Mouse (Mus musculus) embryonic facial prominence, embryonic 15.5 days (tissue): ENCODE results near the gene Rasd2. TPM values are rescaled to one million over a fixed set of nuclear protein-coding genes. Genes with fewer than 3 reads are reported as not detected.

Source experiments
- ATAC-seq: fragments of 200-750 bp; cut with Nextera tagmentation; 2 replicates; pipeline ENCODE4 v1.8.0; 2017; ENCODE audit warnings: low read depth, moderate TSS enrichment; ENCODE audit not compliant: insufficient number of reproducible peaks, low FRiP score, low TSS enrichment
- H3K27ac ChIP-seq: fragments of 300-500 bp; sonication (generic); replicated peaks from 2 replicates; pipeline ENCODE4 v1.5.1; 2015; ENCODE audit warnings: mild to moderate bottlenecking, inconsistent platforms
- H3K27me3 ChIP-seq: fragments of 300-500 bp; sonication (generic); 2 replicates; pipeline ENCODE4 v1.6.1; 2015; ENCODE audit warnings: inconsistent platforms
- H3K36me3 ChIP-seq: fragments of 300-500 bp; sonication (generic); 2 replicates; pipeline ENCODE4 v1.6.1; 2015; ENCODE audit warnings: mild to moderate bottlenecking, inconsistent platforms
- H3K4me1 ChIP-seq: fragments of 300-500 bp; sonication (generic); 2 replicates; pipeline ENCODE4 v1.6.1; 2015; ENCODE audit warnings: inconsistent platforms
- H3K4me2 ChIP-seq: fragments of 300-500 bp; sonication (generic); replicated peaks from 2 replicates; pipeline ENCODE4 v1.6.1; 2015; ENCODE audit warnings: mild to moderate bottlenecking, inconsistent platforms
- H3K4me3 ChIP-seq: fragments of 300-500 bp; sonication (generic); replicated peaks from 2 replicates; pipeline ENCODE4 v1.5.1; 2015; ENCODE audit warnings: mild to moderate bottlenecking, inconsistent platforms
- H3K9ac ChIP-seq: fragments of 300-500 bp; sonication (generic); 2 replicates; pipeline ENCODE4 v1.6.1; 2015; ENCODE audit warnings: inconsistent platforms
- H3K9me3 ChIP-seq: fragments of 300-500 bp; sonication (generic); replicated peaks from 2 replicates; pipeline ENCODE4 v1.6.1; 2016; ENCODE audit warnings: inconsistent platforms
- WGBS: fragments of 180-500 bp; shearing (Covaris S2); methylation state at CpG from one replicate; pipeline ENCODE4 v1.1.7; 2015; 5-methylcytosine and 5-hydroxymethylcytosine counted together
- polyA plus RNA-seq: library from polyadenylated mRNA; unstranded; fragments of >200 nt; fragmentation: Nextera tagmentation; extraction: Ambion mirVana; gene quantifications from 2 replicates; pipeline ENCODE4 v1.2.1, GENCODE M21; 2015

Gene Rasd2
- polyA plus RNA-seq = 0.88 and 1.4 TPM in 2 replicates

DNA sequence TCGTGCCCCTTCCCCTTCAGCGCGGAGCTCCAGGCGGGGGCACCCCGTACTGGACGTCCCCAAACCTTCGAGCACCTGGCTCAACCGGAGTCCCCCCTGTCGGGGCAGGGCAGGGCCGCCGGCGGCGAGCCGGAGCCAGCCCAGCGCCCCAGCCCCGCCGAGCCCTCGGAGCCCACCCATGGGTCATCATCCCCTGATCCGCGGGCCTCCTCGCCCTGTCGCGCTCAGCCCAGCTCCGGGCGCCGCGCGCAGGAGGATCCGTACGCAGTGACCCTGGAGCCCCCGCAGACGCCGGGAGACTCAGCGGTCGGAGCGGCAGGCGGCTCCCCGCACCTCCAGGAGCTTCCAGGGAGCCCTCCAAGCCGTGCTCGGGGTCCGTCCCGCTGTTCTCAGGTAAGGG is at the start of gene Rasd2:
Gene Rasd2, plus strand, starts transcription at position 259 of the 400 bp plus-strand sequence.
- Histone ChIP-seq H3K4me3 (peak within 1 kb of the TSS; percentile 57), H3K9me3 (no peaks in the 10 kb centered on the region), H3K27ac (no peak within 1 kb of the TSS), H3K4me1 (peaks cover 15% of the 10 kb centered on the region), H3K9ac (peak within 1 kb of the TSS; percentile 28; the same call in 1 of the 2 replicates), H3K4me2 (peak within 1 kb of the TSS; percentile 99), H3K36me3 (no peaks in the 10 kb centered on the region), H3K27me3 (peaks cover 59% of the 10 kb centered on the region)
- 2% methylated on average over 42 of the region's 42 CpGs for WGBS
- ATAC-seq = no peak

DNA sequence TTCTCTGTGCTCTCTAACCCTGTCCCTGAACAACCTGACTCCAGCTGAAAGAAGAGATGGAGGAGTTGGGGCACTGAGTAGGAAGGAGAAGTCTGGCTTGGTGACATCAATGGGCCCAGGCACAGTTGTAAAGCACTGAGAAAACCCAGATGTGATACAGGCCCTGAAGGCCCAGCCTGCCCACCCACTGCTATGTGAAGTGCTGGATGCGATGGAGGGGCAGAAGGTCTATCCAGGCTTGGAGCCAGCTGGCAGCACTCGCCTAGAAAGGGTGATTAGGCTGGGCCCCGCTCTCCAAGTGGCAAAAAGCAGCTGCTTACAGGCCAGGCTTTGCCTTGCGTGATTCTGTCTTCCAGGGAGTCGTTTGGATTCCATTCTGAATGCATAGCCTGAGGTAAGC is 44.4 kb upstream of the Rasd2 start:
- Histone ChIP-seq H3K36me3 (no peaks in the 10 kb centered on the region), H3K9me3 (no peaks in the 10 kb centered on the region), H3K27me3 (no peaks in the 10 kb centered on the region), H3K4me2 (no peak overlapping the region), H3K4me1 (no peaks in the 10 kb centered on the region), H3K27ac (no peak overlapping the region), H3K4me3 (no peak overlapping the region), H3K9ac (no peak overlapping the region)
- 0 out of 2 replicates have a peak, but pooled peaks have one; percentile 30 for ATAC-seq
- whole genome bisulfite sequencing = 57% methylated on average over 5 of the region's 5 CpGs

DNA sequence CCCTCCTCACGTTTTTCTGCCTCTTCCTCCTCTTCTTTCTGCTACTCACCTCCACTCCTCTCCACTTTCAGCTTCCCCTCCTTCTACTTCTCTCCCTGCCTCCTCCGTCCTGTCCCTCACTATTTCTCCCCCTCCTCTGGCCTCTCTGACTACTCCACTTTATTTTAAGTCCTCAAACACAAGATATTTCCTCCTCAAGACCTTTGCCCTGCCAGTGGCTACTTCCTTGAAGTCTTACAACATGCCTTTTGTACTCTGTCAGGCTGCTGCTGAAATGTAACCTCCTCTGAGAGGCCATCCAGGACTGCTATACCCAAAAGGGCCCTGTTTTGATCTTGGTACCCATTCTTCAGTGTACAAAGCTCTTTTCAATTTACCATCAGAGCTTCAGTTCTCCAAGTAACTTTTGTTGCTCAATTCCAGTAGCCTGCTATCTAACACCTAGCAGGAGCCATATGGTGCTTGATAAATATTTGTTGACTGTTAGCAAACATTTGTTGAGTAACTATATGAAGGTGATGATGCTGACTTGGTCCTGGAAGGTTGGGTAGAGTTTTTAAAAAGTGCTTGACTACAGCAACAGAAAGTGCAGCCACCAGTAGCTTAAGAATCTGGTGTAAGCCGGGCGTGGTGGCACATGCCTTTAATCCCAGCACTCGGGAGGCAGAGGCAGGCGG is 41.6 kb upstream of the Rasd2 start:
- Histone ChIP-seq H3K27ac (no peak overlapping the region), H3K4me1 (no peaks in the 10 kb centered on the region), H3K36me3 (no peaks in the 10 kb centered on the region), H3K27me3 (no peaks in the 10 kb centered on the region; the same call in 1 of the 2 replicates), H3K4me3 (no peak overlapping the region), H3K4me2 (no peak overlapping the region), H3K9me3 (no peaks in the 10 kb centered on the region), H3K9ac (no peak overlapping the region)
- no peak for ATAC-seq
- WGBS = 66% methylated on average over 6 of the region's 6 CpGs

DNA sequence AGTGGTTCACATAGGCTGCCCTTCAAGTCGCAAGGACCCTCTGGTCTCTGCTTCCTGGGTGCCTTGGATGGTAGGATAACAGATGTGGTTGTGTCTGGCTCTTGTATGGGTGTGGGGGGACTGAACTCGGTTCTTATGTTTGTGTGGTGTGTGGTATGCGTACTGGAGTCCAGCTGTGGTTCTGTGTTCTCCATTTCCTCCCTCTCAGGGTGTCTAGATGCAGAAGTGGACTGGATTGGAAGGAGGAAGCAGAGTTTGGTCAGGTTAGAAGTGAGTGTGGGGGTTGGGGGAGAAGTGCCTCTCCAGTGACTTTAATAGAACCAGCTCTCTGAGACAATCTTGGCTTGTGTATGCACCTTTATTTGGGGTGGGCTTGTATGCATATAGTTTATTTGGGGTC is 20.7 kb upstream of the Rasd2 start:
- WGBS = 55% methylated on average over 3 of the region's 3 CpGs
- Histone ChIP-seq H3K4me2 (no peak overlapping the region), H3K27me3 (no peaks in the 10 kb centered on the region), H3K9me3 (no peaks in the 10 kb centered on the region), H3K4me3 (no peak overlapping the region), H3K4me1 (no peaks in the 10 kb centered on the region), H3K9ac (no peak overlapping the region), H3K36me3 (no peaks in the 10 kb centered on the region), H3K27ac (no peak overlapping the region)
- no peak for ATAC-seq

DNA sequence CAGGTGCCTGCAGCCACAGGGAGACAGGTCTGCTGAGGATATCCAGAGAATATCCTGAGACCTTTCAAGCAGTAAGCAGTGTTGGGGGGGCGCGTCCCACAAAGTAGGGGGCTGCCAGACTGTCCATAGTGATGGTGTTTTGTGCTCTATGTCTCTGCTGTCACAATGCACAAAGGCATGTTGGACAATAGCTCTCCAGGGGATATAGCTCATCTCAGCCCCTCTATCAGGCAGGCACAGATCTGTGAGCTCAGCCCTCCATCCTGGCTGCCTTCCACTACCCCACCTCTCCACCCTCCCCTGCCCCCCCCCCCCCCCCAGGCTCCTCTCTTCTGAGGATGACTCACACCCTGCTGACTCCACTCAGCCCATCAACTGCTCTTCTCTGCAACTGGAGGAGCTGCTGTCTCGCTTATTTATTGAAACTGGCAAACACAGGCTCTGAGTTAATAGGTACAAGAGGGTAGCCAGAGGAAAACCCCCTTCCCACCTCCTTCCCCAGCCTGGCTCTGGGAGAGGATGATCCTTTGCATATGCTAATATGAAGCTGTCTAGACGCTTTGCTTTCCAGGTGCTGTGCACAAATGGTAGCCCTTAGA is 19.2 kb upstream of the Rasd2 start:
- Histone ChIP-seq H3K27me3 (no peaks in the 10 kb centered on the region), H3K27ac (no peak overlapping the region), H3K4me1 (no peaks in the 10 kb centered on the region), H3K4me3 (no peak overlapping the region), H3K36me3 (no peaks in the 10 kb centered on the region), H3K9ac (no peak overlapping the region), H3K4me2 (no peak overlapping the region), H3K9me3 (no peaks in the 10 kb centered on the region)
- 49% methylated on average over 4 of the region's 4 CpGs for WGBS
- ATAC-seq = no peak

DNA sequence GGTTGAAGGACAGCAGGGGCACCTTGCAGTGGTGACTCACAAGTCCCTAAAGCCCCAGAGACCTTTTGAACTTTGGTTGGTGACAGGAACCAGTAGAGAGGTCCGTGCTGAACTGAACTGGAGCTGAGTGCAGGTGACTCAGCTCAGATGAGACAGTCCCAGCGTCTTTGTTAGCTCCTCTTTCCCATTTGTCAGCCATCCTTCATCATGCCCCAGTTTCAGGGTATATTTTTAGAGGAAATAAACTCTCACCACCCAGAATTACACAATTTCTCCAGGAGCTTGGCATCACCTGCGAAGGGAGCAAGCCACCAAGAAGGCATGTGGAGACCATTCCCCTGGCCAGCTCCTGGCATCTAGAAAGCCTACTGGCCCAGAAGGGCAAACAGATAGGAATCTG is 16.6 kb upstream of the Rasd2 start:
- Histone ChIP-seq H3K4me1 (no peaks in the 10 kb centered on the region), H3K27ac (no peak overlapping the region), H3K9me3 (no peaks in the 10 kb centered on the region), H3K36me3 (no peaks in the 10 kb centered on the region), H3K4me3 (no peak overlapping the region), H3K9ac (no peak overlapping the region), H3K4me2 (no peak overlapping the region), H3K27me3 (no peaks in the 10 kb centered on the region)
- 70% methylated on average over 3 of the region's 3 CpGs for WGBS
- ATAC-seq = no peak

DNA sequence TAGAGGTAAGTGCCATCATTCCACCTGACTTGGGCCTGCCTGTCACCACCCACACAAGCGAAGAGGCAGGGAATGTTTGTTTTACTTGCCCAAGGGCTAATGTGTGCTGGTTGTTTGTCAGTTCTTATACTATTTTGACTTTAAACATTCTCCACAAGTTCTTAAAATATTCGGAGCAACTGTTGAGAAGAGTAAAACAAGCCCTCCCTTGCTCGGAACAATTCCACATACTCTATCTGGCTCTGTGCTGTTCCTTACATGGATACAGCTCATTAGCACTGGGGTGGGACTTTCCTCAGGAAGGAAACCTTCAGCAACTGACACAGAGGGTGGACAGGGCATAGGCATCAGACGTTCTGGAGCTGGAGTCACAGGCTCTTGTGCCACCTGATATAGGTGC is 15.9 kb upstream of the Rasd2 start:
- Histone ChIP-seq H3K27me3 (no peaks in the 10 kb centered on the region), H3K9ac (no peak overlapping the region), H3K4me3 (no peak overlapping the region), H3K9me3 (no peaks in the 10 kb centered on the region), H3K36me3 (no peaks in the 10 kb centered on the region), H3K27ac (no peak overlapping the region), H3K4me2 (no peak overlapping the region), H3K4me1 (no peaks in the 10 kb centered on the region)
- no peak for ATAC-seq
- 54% methylated on average over 4 of the region's 4 CpGs for whole genome bisulfite sequencing

DNA sequence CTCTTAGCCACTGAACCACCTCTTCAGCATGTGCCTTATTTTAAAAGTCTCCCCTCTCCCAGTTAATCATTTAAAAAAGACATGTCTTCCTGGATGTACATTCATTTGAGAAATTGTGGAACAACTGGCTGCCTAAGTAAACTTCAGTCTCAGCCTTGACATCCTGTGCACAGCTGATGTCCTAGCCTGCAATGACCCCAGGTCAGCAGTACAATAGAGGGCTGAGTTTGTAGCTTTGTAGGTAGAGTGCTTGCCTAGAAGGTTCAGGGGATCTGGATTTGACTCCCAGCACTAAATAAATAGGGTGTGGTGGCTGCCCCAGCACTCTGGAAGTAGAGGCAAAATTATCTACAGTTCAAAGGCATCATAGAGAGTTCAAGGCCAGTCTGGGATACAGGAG is 15.4 kb upstream of the Rasd2 start:
- Histone ChIP-seq H3K4me2 (no peak overlapping the region), H3K36me3 (no peaks in the 10 kb centered on the region), H3K4me3 (no peak overlapping the region), H3K9me3 (no peaks in the 10 kb centered on the region), H3K27me3 (no peaks in the 10 kb centered on the region), H3K27ac (no peak overlapping the region), H3K9ac (no peak overlapping the region), H3K4me1 (no peaks in the 10 kb centered on the region)
- ATAC-seq = no peak

DNA sequence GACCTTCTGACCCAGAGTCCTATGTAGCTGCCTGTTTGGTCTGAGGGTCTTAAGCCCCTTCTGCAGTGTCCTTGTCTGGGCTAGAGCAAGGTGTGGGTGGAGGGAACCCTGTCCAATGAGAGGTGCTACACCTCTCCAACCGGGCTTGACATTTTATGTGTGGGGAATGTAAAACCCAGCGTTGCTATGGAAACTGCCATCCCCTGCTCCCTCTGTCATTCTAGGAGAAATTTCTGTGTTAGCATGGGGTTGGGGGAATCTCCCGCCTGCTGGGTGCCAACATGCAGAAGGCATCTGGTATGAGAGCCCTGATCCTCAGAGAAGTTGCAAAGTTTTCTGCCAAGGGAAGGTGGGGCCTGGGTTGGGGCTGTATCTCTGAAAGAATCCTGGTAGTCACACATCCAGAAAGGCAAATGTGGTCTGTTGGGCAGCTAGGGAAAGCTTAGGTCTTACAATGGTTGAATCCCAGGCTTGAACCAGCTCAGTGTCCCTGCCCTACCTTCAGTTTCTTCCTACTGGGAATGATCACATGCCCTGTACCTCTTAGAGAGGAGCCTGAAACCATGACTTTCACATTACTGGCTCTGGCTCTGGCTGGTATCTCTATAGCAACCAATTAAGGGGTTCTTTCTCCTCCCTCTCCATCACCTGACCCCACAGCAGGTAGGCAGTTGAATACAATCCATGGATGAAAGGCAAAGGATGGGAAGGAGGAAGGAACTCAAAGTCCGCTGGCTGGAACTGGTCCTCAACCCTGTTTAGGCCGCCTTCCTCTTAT is 14.6 kb upstream of the Rasd2 start:
- Histone ChIP-seq H3K36me3 (no peaks in the 10 kb centered on the region), H3K4me1 (no peaks in the 10 kb centered on the region), H3K4me3 (no peak overlapping the region), H3K27ac (no peak overlapping the region), H3K27me3 (no peaks in the 10 kb centered on the region), H3K9me3 (no peaks in the 10 kb centered on the region), H3K4me2 (no peak overlapping the region), H3K9ac (no peak overlapping the region)
- WGBS = 71% methylated on average over 5 of the region's 5 CpGs
- no peak for ATAC-seq

DNA sequence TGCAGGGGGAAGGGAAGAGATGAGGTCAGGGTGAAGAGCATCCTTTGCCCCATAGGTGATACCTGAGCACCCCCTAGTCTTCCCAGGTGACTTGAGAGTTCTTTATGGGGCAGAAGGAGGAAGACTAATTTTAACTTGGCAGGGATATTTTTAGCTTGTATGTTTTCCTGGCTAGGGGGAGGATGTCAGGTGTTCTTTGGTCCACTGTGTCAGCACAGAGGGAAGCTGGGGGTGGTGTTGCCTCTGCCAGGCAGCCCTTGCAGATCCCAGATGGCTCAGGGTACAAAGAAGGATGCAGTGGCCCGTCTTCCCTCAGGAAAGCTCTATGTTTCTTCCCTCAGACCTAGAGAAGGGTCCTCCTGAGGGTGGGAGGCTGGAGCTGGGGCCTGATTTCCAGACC is 13.8 kb upstream of the Rasd2 start:
- Histone ChIP-seq H3K4me3 (no peak overlapping the region), H3K9me3 (no peaks in the 10 kb centered on the region), H3K4me1 (no peaks in the 10 kb centered on the region), H3K4me2 (no peak overlapping the region), H3K9ac (no peak overlapping the region), H3K27ac (no peak overlapping the region), H3K27me3 (no peaks in the 10 kb centered on the region), H3K36me3 (no peaks in the 10 kb centered on the region)
- ATAC-seq = no peak
- WGBS = 44% methylated on average over 1 of the region's 1 CpGs

DNA sequence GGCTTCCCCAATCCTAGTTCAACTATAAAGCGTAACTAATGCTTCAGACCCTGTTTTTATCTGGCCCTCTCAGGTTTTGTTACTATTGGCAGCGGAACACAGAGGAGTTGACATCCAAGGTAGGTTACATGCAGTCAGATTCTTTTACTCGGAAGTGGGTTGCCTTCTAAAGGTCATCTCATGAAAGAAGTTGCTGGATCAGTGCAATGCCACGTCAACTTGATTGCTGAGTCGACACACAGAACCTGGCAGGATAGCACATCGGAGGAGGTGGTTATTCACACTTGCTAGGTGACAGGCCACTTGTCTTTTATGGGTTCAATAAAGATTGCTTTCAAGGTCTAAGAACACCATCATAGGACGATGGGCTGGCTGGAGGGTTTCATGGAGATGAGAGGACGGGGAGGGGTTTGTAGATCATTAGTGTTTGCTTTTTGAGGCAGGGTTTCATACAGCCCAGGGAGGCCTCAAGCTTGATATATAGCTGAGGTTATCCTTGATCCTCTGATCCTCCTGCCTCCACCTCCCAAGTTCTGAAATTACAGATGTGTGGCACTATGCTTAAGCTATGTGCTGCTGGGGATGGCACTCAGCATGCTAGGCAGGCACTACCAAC is 11.6 kb upstream of the Rasd2 start:
- Histone ChIP-seq H3K4me3 (no peak overlapping the region), H3K27ac (no peak overlapping the region)
- WGBS = 81% methylated on average over 8 of the region's 8 CpGs

More for the DNA sequence above, 11.6 kb upstream of the Rasd2 start:
- Histone ChIP-seq H3K9ac (no peak overlapping the region), H3K36me3 (no peaks in the 10 kb centered on the region), H3K4me2 (no peak overlapping the region), H3K9me3 (no peaks in the 10 kb centered on the region), H3K27me3 (no peaks in the 10 kb centered on the region), H3K4me1 (no peaks in the 10 kb centered on the region)
- ATAC-seq = no peak
